Mouse (Mus musculus): ENCODE measurements around the gene Dnm1. TPM values are rescaled to one million over a fixed set of nuclear protein-coding genes. Genes with fewer than 3 reads are reported as not detected.
"Not testable (repeated sequence)": the region's sequence is repeated elsewhere in the genome, so short reads cannot be mapped to it uniquely, and the experiment has no call there.

Dnm1 gene
- polyA plus RNA-seq, 1 experiment = not detected

DNA sequence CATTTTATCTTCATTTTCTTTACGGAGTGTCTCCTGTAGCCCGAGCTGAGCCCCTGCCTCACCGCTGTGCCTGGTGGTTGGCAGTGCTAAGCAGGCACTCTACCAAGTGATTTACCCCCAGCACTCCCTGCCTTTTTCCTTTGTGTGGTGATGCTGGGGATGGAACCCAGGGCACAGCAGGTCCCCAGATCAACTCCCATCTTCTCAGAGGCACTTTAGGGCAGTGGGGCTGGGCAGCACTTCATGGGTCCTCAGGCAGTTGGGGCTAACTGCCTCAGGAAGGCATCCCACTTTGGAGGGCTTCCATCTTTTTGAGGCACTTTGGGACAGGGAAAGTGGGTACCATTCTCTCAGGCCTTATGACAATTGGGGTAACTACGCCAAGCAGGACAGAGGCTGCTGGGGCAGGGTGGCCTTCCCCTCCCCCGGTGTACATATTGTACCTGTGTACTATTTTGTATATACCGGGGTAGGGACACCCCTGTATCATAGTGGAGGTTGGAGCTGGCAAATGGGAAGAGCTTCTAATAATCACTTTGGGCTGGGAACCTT lies 45.8 kb downstream of the Dnm1 start:
- Histone ChIP-seq H3K27ac (ENCODE audit: insufficient read depth, low read depth, low read length) (no peak overlapping the region), H3K4me3 (ENCODE audit: insufficient read depth, low read depth, low read length) (no peak overlapping the region), H3K4me1 (ENCODE audit: control insufficient read depth, insufficient read depth, low read length) (peaks cover 14% of the 10 kb centered on the region)
- TF ChIP-seq POLR2A (IDR thresholded peaks at IDR 0.05; ENCODE audit: insufficient read depth, low read depth, low read length) (no peak), CTCF (IDR thresholded peaks at IDR 0.05; ENCODE audit: insufficient read depth, low read depth, low read length) (no peak)
- 68% methylated on average over 6 of the region's 6 CpGs for WGBS

DNA sequence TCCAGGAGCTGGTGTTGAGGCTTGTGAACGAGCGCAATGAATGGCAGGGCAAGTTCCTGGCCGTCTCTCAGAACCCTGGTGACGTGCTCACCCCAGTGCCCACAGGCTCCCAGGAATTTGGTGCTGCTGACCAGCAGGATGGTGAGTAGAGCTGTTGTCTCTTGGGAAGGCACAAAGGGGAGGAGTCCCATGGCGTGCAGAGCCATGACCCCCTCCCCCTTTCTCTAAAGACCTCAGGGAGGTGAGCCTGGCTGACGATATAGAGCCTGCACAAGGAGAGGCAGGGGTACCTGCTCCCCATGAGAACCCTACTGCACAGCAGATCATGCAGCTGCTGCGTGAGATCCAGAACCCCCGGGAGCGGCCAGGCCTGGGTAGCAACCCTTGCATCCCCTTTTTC lies 47.0 kb downstream of the Dnm1 start:
- Histone ChIP-seq H3K4me3 (ENCODE audit: insufficient read depth, low read depth, low read length) (no peak overlapping the region), H3K27ac (ENCODE audit: insufficient read depth, low read depth, low read length) (no peak overlapping the region), H3K4me1 (ENCODE audit: control insufficient read depth, insufficient read depth, low read length) (peaks cover 4% of the 10 kb centered on the region; the same call in 1 of the 2 replicates)
- WGBS = 81% methylated on average over 9 of the region's 9 CpGs
- TF ChIP-seq CTCF (IDR thresholded peaks at IDR 0.05; ENCODE audit: insufficient read depth, low read depth, low read length) (no peak), POLR2A (IDR thresholded peaks at IDR 0.05; ENCODE audit: insufficient read depth, low read depth, low read length) (no peak)

DNA sequence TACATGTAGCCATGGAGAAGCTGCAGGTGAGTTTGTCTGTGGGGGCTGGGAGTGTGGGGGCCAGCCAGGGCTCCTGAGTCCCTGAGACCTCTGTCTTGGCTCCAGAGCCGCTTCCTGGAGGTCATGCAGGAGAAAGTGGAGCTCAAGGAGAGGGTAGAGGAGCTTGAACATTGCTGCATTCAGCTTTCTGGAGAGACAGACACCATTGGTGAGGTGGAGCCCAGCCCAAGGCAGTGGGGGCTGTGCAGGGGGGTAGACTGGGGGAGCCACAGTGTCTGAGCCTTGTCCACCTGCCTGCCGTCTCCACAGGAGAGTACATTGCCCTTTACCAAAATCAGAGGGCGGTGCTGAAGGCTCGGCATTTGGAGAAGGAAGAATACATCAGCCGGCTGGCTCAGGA lies 47.5 kb downstream of the Dnm1 start:
- WGBS = 86% methylated on average over 5 of the region's 5 CpGs
- peaks cover 4% of the 10 kb centered on the region; the same call in 1 of the 2 replicates for H3K4me1 ChIP-seq (ENCODE audit: control insufficient read depth, insufficient read depth, low read length)
- H3K27ac ChIP-seq (ENCODE audit: insufficient read depth, low read depth, low read length) = no peak overlapping the region
- H3K4me3 ChIP-seq (ENCODE audit: insufficient read depth, low read depth, low read length) = no peak overlapping the region
- no peak for TF ChIP-seq POLR2A (IDR thresholded peaks at IDR 0.05; ENCODE audit: insufficient read depth, low read depth, low read length)
- TF ChIP-seq CTCF (IDR thresholded peaks at IDR 0.05; ENCODE audit: insufficient read depth, low read depth, low read length) = no peak

DNA sequence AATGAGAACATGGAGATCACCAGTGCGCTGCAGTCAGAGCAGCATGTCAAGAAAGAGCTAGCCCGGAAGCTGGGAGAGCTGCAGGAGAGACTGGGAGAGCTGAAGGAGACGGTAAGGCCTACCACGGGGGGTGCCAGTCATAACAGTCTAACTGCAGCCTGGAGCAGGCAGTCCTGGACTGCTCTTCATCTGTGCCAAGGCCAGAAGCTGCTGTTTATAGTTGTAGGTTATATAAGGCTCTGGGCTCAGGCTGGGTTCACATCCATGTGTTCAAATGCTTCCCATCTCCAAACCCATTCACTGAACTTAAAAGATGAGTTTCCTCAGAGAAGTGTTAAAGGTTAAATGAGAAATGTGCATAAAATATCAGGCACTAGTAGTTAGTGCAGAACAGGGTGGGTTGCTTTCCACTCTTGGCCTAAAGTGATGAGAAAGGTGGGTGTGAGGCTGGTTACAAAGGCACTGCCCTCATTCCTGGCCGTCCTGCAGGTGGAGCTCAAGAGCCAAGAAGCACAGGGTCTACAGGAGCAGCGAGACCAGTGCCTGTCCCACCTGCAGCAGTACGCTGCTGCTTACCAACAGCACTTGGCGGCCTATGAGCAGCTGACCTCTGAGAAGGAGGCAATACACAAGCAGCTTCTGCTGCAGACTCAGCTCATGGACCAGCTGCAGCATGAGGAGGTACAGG lies 48.8 kb downstream of the Dnm1 start:
- Histone ChIP-seq H3K4me1 (ENCODE audit: control insufficient read depth, insufficient read depth, low read length) (peaks cover 4% of the 10 kb centered on the region; the same call in 1 of the 2 replicates), H3K27ac (ENCODE audit: insufficient read depth, low read depth, low read length) (no peak overlapping the region), H3K4me3 (ENCODE audit: insufficient read depth, low read depth, low read length) (no peak overlapping the region)
- WGBS = 46% methylated on average over 8 of the region's 8 CpGs
- TF ChIP-seq CTCF (IDR thresholded peaks at IDR 0.05; ENCODE audit: insufficient read depth, low read depth, low read length) (peak; percentile 60; the same call in 1 of the 2 replicates), POLR2A (IDR thresholded peaks at IDR 0.05; ENCODE audit: insufficient read depth, low read depth, low read length) (no peak)

DNA sequence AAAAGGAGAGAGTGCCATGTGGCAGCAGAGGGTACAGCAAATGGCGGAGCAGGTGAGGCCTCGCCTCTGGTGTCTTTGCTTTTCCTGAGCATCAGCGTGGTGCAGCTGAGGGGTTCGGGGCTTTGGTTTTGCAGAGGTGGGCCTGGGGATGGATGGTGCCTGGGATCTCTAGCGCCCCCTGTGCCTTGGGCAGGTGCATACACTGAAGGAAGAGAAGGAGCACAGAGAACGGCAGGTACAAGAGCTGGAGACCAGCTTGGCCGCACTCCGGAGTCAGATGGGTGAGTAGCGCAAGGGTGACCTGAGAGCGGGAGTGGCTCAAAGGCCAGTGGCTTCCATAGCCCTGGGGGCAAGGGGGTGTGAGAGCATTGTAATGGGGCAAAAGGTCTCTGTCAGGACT lies 50.2 kb downstream of the Dnm1 start:
- no peak for TF ChIP-seq POLR2A (IDR thresholded peaks at IDR 0.05; ENCODE audit: insufficient read depth, low read depth, low read length)
- 0 out of 2 replicates have a peak, but pooled peaks have one; percentile 17 for TF ChIP-seq CTCF (IDR thresholded peaks at IDR 0.05; ENCODE audit: insufficient read depth, low read depth, low read length)
- WGBS = 90% methylated on average over 10 of the region's 10 CpGs

GRCm38 (mm10) chr2:32299469-32299868 lies 53.7 kb downstream of the Dnm1 start:
- Histone ChIP-seq H3K4me3 (ENCODE audit: insufficient read depth, low read depth, low read length) (no peak overlapping the region), H3K4me1 (ENCODE audit: control insufficient read depth, insufficient read depth, low read length) (peaks cover 4% of the 10 kb centered on the region; the same call in 1 of the 2 replicates), H3K27ac (ENCODE audit: insufficient read depth, low read depth, low read length) (no peak overlapping the region)
- WGBS = 89% methylated on average over 4 of the region's 4 CpGs
- TF ChIP-seq CTCF (IDR thresholded peaks at IDR 0.05; ENCODE audit: insufficient read depth, low read depth, low read length) = no peak
- no peak for TF ChIP-seq POLR2A (IDR thresholded peaks at IDR 0.05; ENCODE audit: insufficient read depth, low read depth, low read length)

More for the DNA sequence above, 50.2 kb downstream of the Dnm1 start:
- Histone ChIP-seq H3K4me3 (ENCODE audit: insufficient read depth, low read depth, low read length) (no peak overlapping the region), H3K4me1 (ENCODE audit: control insufficient read depth, insufficient read depth, low read length) (peaks cover 4% of the 10 kb centered on the region; the same call in 1 of the 2 replicates), H3K27ac (ENCODE audit: insufficient read depth, low read depth, low read length) (no peak overlapping the region)

GRCm38 (mm10) chr2:32295842-32296241 lies 57.3 kb downstream of the Dnm1 start:
- H3K27ac ChIP-seq (ENCODE audit: insufficient read depth, low read depth, low read length); H3K4me3 ChIP-seq (ENCODE audit: insufficient read depth, low read depth, low read length); H3K4me1 ChIP-seq (ENCODE audit: control insufficient read depth, insufficient read depth, low read length): not testable (repeated sequence)
- WGBS = 84% methylated on average over 2 of the region's 2 CpGs

GRCm38 (mm10) chr2:32295285-32295684 lies 57.9 kb downstream of the Dnm1 start:
- Histone ChIP-seq H3K4me1 (ENCODE audit: control insufficient read depth, insufficient read depth, low read length) (no peaks in the 10 kb centered on the region), H3K27ac (ENCODE audit: insufficient read depth, low read depth, low read length) (no peak overlapping the region), H3K4me3 (ENCODE audit: insufficient read depth, low read depth, low read length) (no peak overlapping the region)
- 82% methylated on average over 3 of the region's 3 CpGs for WGBS
- TF ChIP-seq POLR2A (IDR thresholded peaks at IDR 0.05; ENCODE audit: insufficient read depth, low read depth, low read length) (no peak), CTCF (IDR thresholded peaks at IDR 0.05; ENCODE audit: insufficient read depth, low read depth, low read length) (no peak)

DNA sequence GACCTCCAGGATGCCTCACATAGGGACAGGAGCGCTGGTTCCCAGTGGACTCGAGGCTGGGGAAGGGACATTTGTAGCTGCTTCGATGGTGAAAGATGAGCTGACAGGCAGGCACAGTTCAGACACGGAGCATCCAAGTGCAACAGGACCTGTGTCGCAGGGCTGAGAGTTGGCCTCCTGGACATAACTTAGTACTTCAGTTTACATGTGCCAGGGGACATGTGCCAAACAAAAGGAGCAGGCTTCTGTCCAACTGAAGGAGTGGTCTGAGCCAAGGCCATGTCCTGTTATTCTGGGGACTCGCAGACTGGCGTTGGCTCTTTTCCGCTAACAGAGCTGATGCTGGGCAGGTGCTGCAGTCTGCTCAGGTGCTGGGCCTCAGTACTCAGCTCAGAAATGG lies 58.8 kb downstream of the Dnm1 start:
- Histone ChIP-seq H3K27ac (ENCODE audit: insufficient read depth, low read depth, low read length) (no peak overlapping the region), H3K4me1 (ENCODE audit: control insufficient read depth, insufficient read depth, low read length) (no peaks in the 10 kb centered on the region; the same call in 1 of the 2 replicates), H3K4me3 (ENCODE audit: insufficient read depth, low read depth, low read length) (no peak overlapping the region)
- TF ChIP-seq POLR2A (IDR thresholded peaks at IDR 0.05; ENCODE audit: insufficient read depth, low read depth, low read length) (no peak), CTCF (IDR thresholded peaks at IDR 0.05; ENCODE audit: insufficient read depth, low read depth, low read length) (no peak)
- WGBS = 61% methylated on average over 8 of the region's 8 CpGs
